Mouse (Mus musculus) intestine, embryonic 14.5 days (tissue): ENCODE measurements at regions not wholly inside any gene's neighbourhood (a gene's known extent, or its start where the extent isn't known, plus 50 kb on each side); places are given as distances from the start of the nearest gene placed in this dataset.

Experiments used
- ATAC-seq: fragments of 200-750 bp; cut with Nextera tagmentation; replicated peaks from 2 replicates; pipeline ENCODE4 v1.8.0; 2017; ENCODE audit warnings: low read depth, moderate number of reproducible peaks, moderate TSS enrichment, moderate library complexity; ENCODE audit not compliant: low FRiP score, low TSS enrichment
- DNase-seq: peaks from one replicate; pipeline ENCODE4 v3.0.0-alpha.2; 2018; ENCODE audit warnings: low spot score
- H3K27ac ChIP-seq: fragments of 300-500 bp; sonication (generic); 2 replicates; pipeline ENCODE4 v1.5.1; 2014; ENCODE audit warnings: low read depth, mild to moderate bottlenecking, control low read depth
- H3K27me3 ChIP-seq: fragments of 300-500 bp; sonication (generic); replicated peaks from 2 replicates; pipeline ENCODE4 v1.6.1; 2014; ENCODE audit warnings: low read length, control low read depth; ENCODE audit not compliant: control insufficient read depth, insufficient read depth
- H3K36me3 ChIP-seq: fragments of 300-500 bp; sonication (generic); 2 replicates; pipeline ENCODE4 v1.6.1; 2014; ENCODE audit warnings: low read length, control low read depth; ENCODE audit not compliant: control insufficient read depth, insufficient read depth
- H3K4me1 ChIP-seq: fragments of 300-500 bp; sonication (generic); replicated peaks from 2 replicates; pipeline ENCODE4 v1.6.1; 2014; ENCODE audit warnings: low read length, control low read depth, mixed read lengths; ENCODE audit not compliant: control insufficient read depth, insufficient read depth
- H3K4me2 ChIP-seq: fragments of 300-500 bp; sonication (generic); 2 replicates; pipeline ENCODE4 v1.6.1; 2014; ENCODE audit warnings: low read length
- H3K4me3 ChIP-seq: fragments of 300-500 bp; sonication (generic); 2 replicates; pipeline ENCODE4 v1.5.1; 2014; ENCODE audit warnings: low read depth, low read length, control low read depth, mixed read lengths
- H3K9ac ChIP-seq: fragments of 300-500 bp; sonication (generic); 2 replicates; pipeline ENCODE4 v1.6.1; 2014; ENCODE audit warnings: mild to moderate bottlenecking, low read length
- H3K9me3 ChIP-seq: fragments of 300-500 bp; sonication (generic); 2 replicates; pipeline ENCODE4 v1.6.1; 2016; ENCODE audit warnings: low read length, control low read depth; ENCODE audit not compliant: control insufficient read depth
- WGBS: fragments of 180-500 bp; shearing (Covaris S2); extraction: QIAGEN DNeasy Blood & Tissue Kit; methylation state at CpG from one replicate; pipeline ENCODE4 v1.1.7; 2014; 5-methylcytosine and 5-hydroxymethylcytosine counted together

DNA sequence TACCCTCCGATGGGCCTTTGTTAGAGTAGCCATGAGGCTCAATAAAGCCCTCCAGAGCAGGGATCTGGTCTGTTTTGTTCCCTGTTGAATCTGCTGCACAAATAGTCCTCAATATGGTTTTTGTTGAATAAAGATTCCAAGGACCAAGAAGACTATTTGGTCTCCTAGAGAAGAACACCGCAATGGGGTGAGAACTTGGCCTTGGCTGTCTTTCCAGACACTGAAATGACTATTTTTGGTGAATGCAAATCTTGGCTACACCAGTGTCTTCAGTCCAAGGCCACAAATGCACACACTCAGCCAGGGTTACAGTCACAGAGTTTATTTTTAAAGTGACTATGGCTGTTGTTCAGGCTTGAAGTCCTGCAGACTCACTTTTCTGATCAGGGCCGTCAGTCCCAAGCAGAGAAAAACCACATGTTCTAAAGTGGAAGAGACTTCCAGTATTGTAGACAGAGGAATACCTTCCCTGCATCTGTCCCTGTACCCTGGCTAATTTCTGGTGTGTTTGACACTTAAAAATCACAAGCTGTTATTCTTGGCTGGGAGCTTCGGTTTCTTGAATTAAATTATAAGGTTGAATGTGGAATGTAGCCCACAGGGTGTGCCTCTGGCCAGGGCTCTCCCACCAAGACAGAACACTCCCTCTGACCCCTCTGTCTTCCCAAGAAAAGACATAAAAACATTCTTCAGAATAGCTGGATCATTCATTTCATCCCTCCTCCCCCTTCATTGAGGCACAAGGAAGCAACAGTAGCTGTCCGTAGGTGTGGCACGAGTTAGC lies 604.0 kb downstream of the Zfp706 start:
- Histone ChIP-seq H3K9me3 (no peaks in the 10 kb centered on the region), H3K4me2 (no peak overlapping the region), H3K4me1 (peaks cover 9% of the 10 kb centered on the region), H3K36me3 (no peaks in the 10 kb centered on the region), H3K9ac (no peak overlapping the region), H3K4me3 (no peak overlapping the region), H3K27me3 (no peaks in the 10 kb centered on the region), H3K27ac (peak overlapping the region; percentile 38; the same call in 1 of the 2 replicates)
- DNase-seq = no peak
- 60% methylated on average over 6 of the region's 6 CpGs for WGBS
- ATAC-seq = no peak

DNA sequence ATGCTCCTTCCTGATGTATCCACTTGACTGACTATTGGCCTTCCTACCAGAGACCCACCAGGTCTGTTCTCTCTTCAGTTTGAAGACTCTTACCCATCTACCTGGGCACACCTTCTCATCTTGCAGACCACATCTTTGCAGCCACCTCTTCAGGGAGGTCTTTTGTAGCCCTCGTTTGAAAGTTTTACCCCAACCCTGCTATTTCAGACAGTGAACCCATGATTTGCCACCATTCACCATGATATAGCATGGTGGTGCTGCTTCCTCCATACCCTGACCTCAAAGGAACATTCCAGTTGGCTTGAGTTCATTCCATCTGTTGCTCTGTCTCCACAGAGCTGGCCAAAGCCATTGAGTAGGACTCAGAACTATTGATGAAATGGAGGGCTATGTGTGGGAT lies 605.5 kb downstream of the Zfp706 start:
- ATAC-seq (no peak), DNase-seq (no peak)
- no peak overlapping the region for H3K4me2 ChIP-seq
- no peaks in the 10 kb centered on the region for H3K36me3 ChIP-seq
- no peak overlapping the region for H3K9ac ChIP-seq
- no peak overlapping the region for H3K27ac ChIP-seq
- H3K9me3 ChIP-seq = no peaks in the 10 kb centered on the region
- H3K4me3 ChIP-seq = no peak overlapping the region
- H3K27me3 ChIP-seq = no peaks in the 10 kb centered on the region
- peaks cover 9% of the 10 kb centered on the region for H3K4me1 ChIP-seq
- 88% methylated on average over 1 of the region's 1 CpGs for WGBS

DNA sequence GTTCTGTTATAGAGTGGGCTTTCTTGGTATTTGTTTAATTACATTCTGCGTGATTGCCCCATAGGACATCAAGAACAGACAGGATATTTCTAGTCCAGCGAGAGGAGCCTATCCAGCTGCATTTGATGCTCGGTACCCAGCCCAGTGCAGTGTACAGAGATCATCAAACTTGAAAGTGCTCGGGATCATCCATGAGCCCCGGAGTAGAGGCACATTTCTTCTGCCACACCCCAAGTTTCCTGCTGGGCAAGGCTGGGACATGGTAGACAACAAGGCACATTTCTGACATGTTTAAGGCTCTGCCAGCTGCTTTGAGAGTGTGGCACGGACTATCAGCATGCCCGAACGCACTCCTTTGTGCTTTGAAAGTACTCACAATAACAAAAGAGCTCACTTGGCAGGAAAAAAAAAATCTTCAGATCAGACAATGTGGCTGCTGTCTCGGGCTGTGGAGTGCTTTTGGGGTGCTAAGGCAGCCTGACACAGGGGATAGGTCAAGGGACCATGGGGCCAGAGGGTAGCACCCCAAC lies 607.2 kb downstream of the Zfp706 start:
- Histone ChIP-seq H3K36me3 (no peaks in the 10 kb centered on the region), H3K27ac (no peak overlapping the region), H3K4me1 (peaks cover 9% of the 10 kb centered on the region), H3K4me2 (no peak overlapping the region), H3K9me3 (no peaks in the 10 kb centered on the region), H3K9ac (no peak overlapping the region), H3K4me3 (no peak overlapping the region), H3K27me3 (no peaks in the 10 kb centered on the region)
- ATAC-seq = no peak
- 73% methylated on average over 9 of the region's 9 CpGs for WGBS
- no peak for DNase-seq

DNA sequence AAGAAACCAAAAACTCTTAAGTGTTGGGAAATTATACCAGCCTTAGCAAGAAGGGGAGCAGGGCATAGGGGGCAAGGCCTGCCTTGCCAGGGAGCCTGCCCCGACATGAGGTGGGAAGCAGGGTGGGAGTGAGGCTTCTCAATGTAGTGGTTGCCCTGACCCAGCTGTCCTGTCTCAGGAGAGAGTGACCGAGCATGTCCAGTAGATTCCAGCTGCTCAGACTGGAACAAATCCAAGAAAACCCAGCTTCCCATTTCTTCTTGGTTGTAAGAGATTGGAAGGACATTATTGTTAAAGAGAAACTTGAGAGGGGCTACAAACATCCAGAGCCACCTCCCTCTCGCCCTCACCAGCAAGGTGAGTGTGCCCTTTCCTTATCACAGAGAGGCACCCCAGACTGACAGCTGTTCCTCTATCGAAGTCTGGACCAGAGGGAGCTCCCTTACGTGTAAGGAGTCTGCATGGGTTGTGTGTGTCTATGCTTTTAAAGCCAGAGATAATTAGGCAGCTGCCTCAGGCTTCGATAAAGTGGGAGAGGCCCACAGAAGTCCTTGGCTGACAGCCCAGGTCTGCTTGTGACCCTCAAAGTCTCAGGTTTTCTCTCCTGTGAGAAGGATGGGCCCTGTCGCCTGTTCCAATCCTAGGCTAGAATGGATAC lies 608.1 kb downstream of the Zfp706 start:
- no peak overlapping the region for H3K9ac ChIP-seq
- peaks cover 9% of the 10 kb centered on the region for H3K4me1 ChIP-seq
- ATAC-seq (no peak), DNase-seq (no peak)
- WGBS = 40% methylated on average over 7 of the region's 7 CpGs
- peak overlapping the region; percentile 47; the same call in 1 of the 2 replicates for H3K27ac ChIP-seq
- H3K9me3 ChIP-seq = no peaks in the 10 kb centered on the region
- H3K4me3 ChIP-seq = no peak overlapping the region
- no peaks in the 10 kb centered on the region for H3K27me3 ChIP-seq
- H3K36me3 ChIP-seq = no peaks in the 10 kb centered on the region
- no peak overlapping the region for H3K4me2 ChIP-seq

DNA sequence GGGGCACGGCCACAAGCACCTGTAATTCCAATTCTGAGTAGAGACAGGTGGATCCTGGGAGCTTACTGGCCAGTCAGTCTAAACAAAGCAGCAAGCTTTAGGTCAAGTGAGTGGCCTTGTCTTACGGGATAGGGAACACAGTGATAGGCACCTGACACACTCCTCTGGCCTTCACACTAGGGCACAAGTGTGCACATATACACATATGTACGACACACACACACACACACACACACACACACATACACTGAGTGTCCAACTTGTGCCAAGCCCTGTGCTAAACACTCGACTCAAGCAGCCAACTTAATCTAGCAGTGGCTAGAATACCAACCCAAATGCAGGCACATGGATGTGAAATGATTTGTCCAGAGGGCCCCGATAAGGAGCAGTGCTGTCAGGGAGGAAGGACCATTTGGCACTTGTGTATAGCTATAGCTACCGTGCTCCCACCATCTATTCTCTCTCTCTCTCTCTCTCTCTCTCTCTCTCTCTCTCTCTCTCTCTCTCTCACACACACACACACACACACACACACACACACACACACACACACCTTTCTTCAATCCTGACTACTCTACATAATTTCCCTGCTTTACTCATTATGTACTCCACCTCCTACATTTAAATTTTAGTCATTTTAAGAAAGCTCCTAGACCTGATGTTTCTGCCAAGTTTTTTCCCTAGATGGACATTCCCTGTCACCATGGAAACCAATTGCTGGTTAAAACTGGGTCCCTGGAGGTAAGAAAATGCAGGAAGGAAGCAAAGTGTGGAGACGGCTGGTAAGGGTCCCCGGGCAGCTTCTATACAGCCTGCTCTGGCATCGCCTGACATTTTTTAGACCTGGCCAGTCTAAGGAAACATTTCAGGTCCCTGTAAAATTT lies 609.2 kb downstream of the Zfp706 start:
- Histone ChIP-seq H3K4me3 (no peak overlapping the region), H3K4me2 (no peak overlapping the region), H3K9me3 (no peaks in the 10 kb centered on the region), H3K9ac (no peak overlapping the region), H3K36me3 (no peaks in the 10 kb centered on the region), H3K27me3 (no peaks in the 10 kb centered on the region), H3K27ac (no peak overlapping the region), H3K4me1 (peaks cover 9% of the 10 kb centered on the region)
- 75% methylated on average over 9 of the region's 9 CpGs for WGBS
- DNase-seq = no peak
- no peak for ATAC-seq

DNA sequence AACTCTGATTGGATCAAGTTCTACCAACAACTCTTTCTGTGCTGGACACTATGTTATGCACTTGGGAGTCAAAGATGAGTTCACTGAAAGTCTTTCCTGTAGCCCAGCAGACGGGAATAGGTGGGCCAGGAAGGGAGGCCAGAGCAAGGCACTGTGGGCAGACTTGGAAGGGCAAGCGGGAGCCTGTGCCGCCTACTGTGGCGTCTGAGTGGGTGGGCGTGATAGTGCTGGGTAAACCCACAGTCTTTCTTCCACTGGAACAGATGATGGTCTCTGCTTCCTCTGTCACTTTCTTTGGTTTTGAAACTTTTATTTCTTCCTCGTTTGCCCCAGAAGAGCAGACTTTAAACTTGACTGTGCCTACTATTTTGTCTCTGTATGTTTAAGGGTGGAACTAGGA lies 610.8 kb downstream of the Zfp706 start:
- H3K27me3 ChIP-seq = no peaks in the 10 kb centered on the region
- H3K4me2 ChIP-seq = no peak overlapping the region
- H3K9ac ChIP-seq = no peak overlapping the region
- ATAC-seq = no peak
- H3K4me3 ChIP-seq = no peak overlapping the region
- H3K36me3 ChIP-seq = no peaks in the 10 kb centered on the region
- WGBS = 89% methylated on average over 6 of the region's 6 CpGs
- H3K27ac ChIP-seq = no peak overlapping the region
- no peaks in the 10 kb centered on the region for H3K9me3 ChIP-seq
- DNase-seq = no peak
- peaks cover 9% of the 10 kb centered on the region for H3K4me1 ChIP-seq

DNA sequence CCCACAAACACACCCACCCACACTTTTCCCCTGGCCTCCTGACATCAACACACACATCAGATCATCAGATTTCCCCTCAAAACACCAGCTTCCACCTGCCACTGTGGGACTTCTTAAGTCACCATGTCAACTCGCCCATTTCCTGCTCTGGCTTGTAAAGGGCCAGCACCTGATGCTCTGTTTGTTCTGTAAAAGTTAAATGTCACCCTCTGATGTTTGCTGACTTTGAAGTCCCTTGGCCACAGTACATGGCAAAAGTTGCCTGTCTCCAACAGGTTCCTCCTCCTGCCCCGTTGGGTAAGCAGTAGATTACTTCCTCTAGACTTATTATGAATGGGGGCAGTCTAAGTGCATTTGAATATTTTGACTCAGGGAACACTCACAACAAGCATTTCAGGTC lies 611.3 kb downstream of the Zfp706 start:
- Histone ChIP-seq H3K4me2 (no peak overlapping the region), H3K9ac (no peak overlapping the region), H3K4me3 (no peak overlapping the region), H3K4me1 (peaks cover 9% of the 10 kb centered on the region), H3K36me3 (no peaks in the 10 kb centered on the region), H3K27me3 (no peaks in the 10 kb centered on the region), H3K9me3 (no peaks in the 10 kb centered on the region), H3K27ac (no peak overlapping the region)
- WGBS = 50% methylated on average over 2 of the region's 2 CpGs
- no peak for ATAC-seq
- DNase-seq = no peak

DNA sequence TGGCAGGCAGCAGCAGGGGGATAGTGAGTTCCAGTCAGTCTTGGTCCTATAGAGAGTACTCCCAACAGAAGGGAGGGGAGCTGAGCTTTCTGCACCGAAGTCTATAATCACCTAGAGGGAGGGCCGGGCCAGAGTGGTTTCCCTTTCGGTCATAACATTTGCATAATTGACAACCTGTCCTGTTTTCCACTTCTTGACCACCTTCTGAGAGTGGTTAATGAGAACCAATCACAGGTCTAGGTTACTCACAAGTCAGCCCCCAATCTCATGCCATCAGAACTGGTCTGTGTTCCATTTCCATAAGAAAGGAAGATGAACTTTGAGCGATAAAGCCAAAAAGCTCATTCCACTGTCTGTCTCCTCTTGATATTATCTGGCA lies 611.9 kb downstream of the Zfp706 start:
- no peaks in the 10 kb centered on the region for H3K36me3 ChIP-seq
- H3K9ac ChIP-seq = no peak overlapping the region
- no peak overlapping the region for H3K4me3 ChIP-seq
- no peak overlapping the region for H3K4me2 ChIP-seq
- no peaks in the 10 kb centered on the region for H3K9me3 ChIP-seq
- H3K27ac ChIP-seq = no peak overlapping the region
- peaks cover 9% of the 10 kb centered on the region for H3K4me1 ChIP-seq
- ATAC-seq (no peak), DNase-seq (no peak)
- H3K27me3 ChIP-seq = no peaks in the 10 kb centered on the region
- WGBS = 63% methylated on average over 4 of the region's 4 CpGs
